Mouse (Mus musculus) heart, postnatal 0 days (tissue): ENCODE data around the gene Marcks.

Source experiments
- CTCF ChIP-seq: IDR thresholded peaks from 2 replicates; pipeline ENCODE4 v1.5.1; 2016; ENCODE audit warnings: antibody characterized with exemption, control low read depth, low read depth
- EP300 ChIP-seq: IDR thresholded peaks from 2 replicates; pipeline ENCODE4 v1.6.1; 2016; ENCODE audit warnings: antibody characterized with exemption, low read depth

DNA sequence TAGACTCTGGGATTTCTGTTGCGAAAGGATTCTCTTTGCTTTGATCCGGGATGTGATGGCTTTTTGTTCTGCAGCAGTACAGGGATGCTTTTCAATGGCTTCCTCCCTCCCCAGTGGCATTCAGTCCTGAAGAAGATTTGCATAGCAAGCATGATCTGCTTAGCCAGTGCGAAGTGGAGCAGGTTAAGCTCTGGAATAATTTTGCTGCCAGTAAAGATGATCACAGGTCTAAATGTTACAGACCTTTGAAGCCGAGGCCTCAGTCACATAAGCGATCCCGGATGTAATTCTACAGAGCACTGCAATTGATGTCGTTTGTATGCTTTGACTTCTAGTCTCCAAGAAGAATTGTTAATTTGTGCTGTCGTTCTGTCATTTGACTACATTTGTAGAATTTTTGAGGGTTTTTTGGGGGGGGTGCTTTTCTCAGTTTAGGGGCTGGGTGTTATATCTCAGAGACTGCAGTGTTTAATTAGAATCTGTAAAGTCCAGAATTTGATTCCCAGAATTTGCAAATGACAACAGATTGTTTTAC is 33.8 kb upstream of the Marcks start:
- TF ChIP-seq CTCF: no peak
- TF ChIP-seq EP300: no peak
